Mouse (Mus musculus) frontal cortex, postnatal 10 days (tissue): ENCODE measurements around the gene Ap5b1.

Experiments used
- DNase-seq, 2 experiments: peaks; one replicate each; pipeline ENCODE4 v3.0.0; 2022; ENCODE audit warnings: low spot score in 2 of 2, mixed read lengths in 1 of 2

Ap5b1 gene

GRCm38 (mm10) chr19:5567180-5567533, 668 bp upstream of the Ap5b1 start:
- DNase-seq = no peak

- DNase-seq = peak in 1 of 2 experiments; percentile 79
Observed at GRCm38 (mm10) chr19:5568470-5569140, 780 bp downstream of the Ap5b1 start.

- DNase-seq = no peak
Observed at GRCm38 (mm10) chr19:5569521-5569920, 1.7 kb downstream of the Ap5b1 start.

GRCm38 (mm10) chr19:5570353-5571246, 2.8 kb downstream of the Ap5b1 start:
- DNase-seq = no peak

- DNase-seq = no peak
Observed at GRCm38 (mm10) chr19:5571831-5572230, 4.0 kb downstream of the Ap5b1 start.

- no peak for DNase-seq
Observed at GRCm38 (mm10) chr19:5572331-5573125, 4.7 kb downstream of the Ap5b1 start.

- no peak for DNase-seq
Observed at GRCm38 (mm10) chr19:5575336-5575735, 7.5 kb downstream of the Ap5b1 start.

- no peak for DNase-seq
Observed at GRCm38 (mm10) chr19:5579971-5580370, 12.1 kb downstream of the Ap5b1 start.

GRCm38 (mm10) chr19:5580776-5581175, 13.0 kb downstream of the Ap5b1 start:
- no peak for DNase-seq

- DNase-seq = no peak
Observed at GRCm38 (mm10) chr19:5581995-5582394, 14.2 kb downstream of the Ap5b1 start.

- DNase-seq = no peak
Observed at GRCm38 (mm10) chr19:5589159-5589558, 21.3 kb downstream of the Ap5b1 start.

- DNase-seq = no peak
Observed at GRCm38 (mm10) chr19:5591888-5592287, 24.1 kb downstream of the Ap5b1 start.

- no peak for DNase-seq
Observed at GRCm38 (mm10) chr19:5599224-5599623, 31.4 kb downstream of the Ap5b1 start.

GRCm38 (mm10) chr19:5601752-5602541, 34.1 kb downstream of the Ap5b1 start, which contains the start of gene Rnaseh2c:
Gene Rnaseh2c (plus strand): TSS chr19:5601873.
- peak; percentile 63 to 73 for DNase-seq

GRCm38 (mm10) chr19:5603664-5604063, 35.8 kb downstream of the Ap5b1 start:
- DNase-seq = no peak

- DNase-seq = no peak
Observed at GRCm38 (mm10) chr19:5605126-5605525, 37.3 kb downstream of the Ap5b1 start.

- no peak for DNase-seq
Observed at GRCm38 (mm10) chr19:5606196-5606595, 38.4 kb downstream of the Ap5b1 start.

- DNase-seq = no peak
Observed at GRCm38 (mm10) chr19:5607705-5608410, 40.0 kb downstream of the Ap5b1 start.

- no peak for DNase-seq
Observed at GRCm38 (mm10) chr19:5608707-5609106, 40.9 kb downstream of the Ap5b1 start.

- no peak for DNase-seq
Observed at GRCm38 (mm10) chr19:5609171-5609546, 41.3 kb downstream of the Ap5b1 start.
